Mouse (Mus musculus) intestine, postnatal 0 days (tissue): ENCODE data around the gene Gm21860. TPM values are rescaled to one million over a fixed set of nuclear protein-coding genes. Genes with fewer than 3 reads are reported as not detected.
A peak's percentile ranks its signal among the peaks of the same experiment; 100 is the strongest.
"Not testable (repeated sequence)": the region's sequence is repeated elsewhere in the genome, so short reads cannot be mapped to it uniquely, and the experiment has no call there.

Experiments
- ATAC-seq: fragments of 200-750 bp; cut with Nextera tagmentation; 2 replicates; pipeline ENCODE4 v1.8.0; 2017; ENCODE audit warnings: mild to moderate bottlenecking, moderate TSS enrichment, moderate library complexity
- H3K27ac ChIP-seq: fragments of 300-500 bp; sonication (generic); 2 replicates; pipeline ENCODE4 v1.5.1; 2014; ENCODE audit warnings: mild to moderate bottlenecking, low read depth, low read length, moderate library complexity
- H3K27me3 ChIP-seq: fragments of 300-500 bp; sonication (generic); replicated peaks from 2 replicates; pipeline ENCODE4 v1.6.1; 2014; ENCODE audit warnings: low read length, mixed read lengths; ENCODE audit not compliant: control insufficient read depth, insufficient read depth
- H3K36me3 ChIP-seq: fragments of 300-500 bp; sonication (generic); 2 replicates; pipeline ENCODE4 v1.6.1; 2014; ENCODE audit warnings: mild to moderate bottlenecking, moderate library complexity; ENCODE audit not compliant: control insufficient read depth, insufficient read depth
- H3K4me1 ChIP-seq: fragments of 300-500 bp; sonication (generic); replicated peaks from 2 replicates; pipeline ENCODE4 v1.6.1; 2014; ENCODE audit warnings: antibody characterized with exemption, low read length, mixed read lengths; ENCODE audit not compliant: control insufficient read depth, insufficient read depth
- H3K4me2 ChIP-seq: fragments of 300-500 bp; sonication (generic); replicated peaks from 2 replicates; pipeline ENCODE4 v1.6.1; 2014; ENCODE audit warnings: low read depth, mild to moderate bottlenecking, moderate library complexity
- H3K4me3 ChIP-seq: fragments of 300-500 bp; sonication (generic); 2 replicates; pipeline ENCODE4 v1.5.1; 2014; ENCODE audit warnings: low read depth, low read length
- H3K9ac ChIP-seq: fragments of 300-500 bp; sonication (generic); 2 replicates; pipeline ENCODE4 v1.6.1; 2014; ENCODE audit warnings: mild to moderate bottlenecking, low read depth, low read length
- H3K9me3 ChIP-seq: fragments of 300-500 bp; sonication (generic); 2 replicates; pipeline ENCODE4 v1.6.1; 2016; ENCODE audit warnings: mixed run types; ENCODE audit not compliant: control insufficient read depth
- WGBS: fragments of 180-500 bp; shearing (Covaris S2); extraction: QIAGEN DNeasy Blood & Tissue Kit; methylation state at CpG from one replicate; pipeline ENCODE4 v1.1.7; 2014; 5-methylcytosine and 5-hydroxymethylcytosine counted together
- polyA plus RNA-seq: library from polyadenylated mRNA; unstranded; fragments of >200 nt; fragmentation: Nextera tagmentation; extraction: Ambion mirVana; gene quantifications from 2 replicates; pipeline ENCODE4 v1.2.1, GENCODE M21; 2015

Gm21860 gene
- polyA plus RNA-seq, 1 experiment from 2014 or later = not detected

GRCm38 (mm10) chrY:90734334-90734696 lies 20.3 kb downstream of the Gm21860 start:
- not testable (repeated sequence) for H3K27me3 ChIP-seq, H3K9ac ChIP-seq, H3K4me1 ChIP-seq, H3K27ac ChIP-seq, ATAC-seq, H3K4me3 ChIP-seq, H3K4me2 ChIP-seq
- Histone ChIP-seq H3K36me3 (peaks cover 19% of the 10 kb centered on the region), H3K9me3 (peaks cover 20% of the 10 kb centered on the region)
- 67% methylated on average over 6 of the region's 8 CpGs for WGBS

- not testable (repeated sequence) for H3K4me1 ChIP-seq, H3K9ac ChIP-seq, H3K27ac ChIP-seq, H3K4me2 ChIP-seq, H3K27me3 ChIP-seq, H3K4me3 ChIP-seq, ATAC-seq
- Histone ChIP-seq H3K9me3 (peaks cover 15% of the 10 kb centered on the region), H3K36me3 (peaks cover 14% of the 10 kb centered on the region)
- WGBS = 90% methylated on average over 6 of the region's 9 CpGs
Observed at GRCm38 (mm10) chrY:90733656-90734333, 20.8 kb downstream of the Gm21860 start.

- not testable (repeated sequence) for H3K9ac ChIP-seq
Observed at GRCm38 (mm10) chrY:90732101-90732542, 22.5 kb downstream of the Gm21860 start.

GRCm38 (mm10) chrY:90731593-90731955 lies 23.0 kb downstream of the Gm21860 start:
- H3K27me3 ChIP-seq, H3K9me3 ChIP-seq, H3K4me2 ChIP-seq, H3K4me1 ChIP-seq, H3K4me3 ChIP-seq, H3K27ac ChIP-seq, H3K9ac ChIP-seq, H3K36me3 ChIP-seq, ATAC-seq: not testable (repeated sequence)
- WGBS = 68% methylated on average over 1 of the region's 1 CpGs

More at GRCm38 (mm10) chrY:90732101-90732542, 22.5 kb downstream of the Gm21860 start:
- not testable (repeated sequence) for H3K36me3 ChIP-seq, H3K27me3 ChIP-seq, H3K4me1 ChIP-seq, H3K9me3 ChIP-seq, H3K4me3 ChIP-seq, H3K27ac ChIP-seq, H3K4me2 ChIP-seq
- 57% methylated on average over 10 of the region's 10 CpGs for WGBS
- 0 out of 2 replicates have a peak, but pooled peaks have one; percentile 36 for ATAC-seq

- H3K27me3 ChIP-seq, ATAC-seq, H3K4me1 ChIP-seq, H3K36me3 ChIP-seq, H3K9me3 ChIP-seq, H3K27ac ChIP-seq, H3K9ac ChIP-seq, H3K4me2 ChIP-seq, H3K4me3 ChIP-seq: not testable (repeated sequence)
- WGBS = 84% methylated on average over 12 of the region's 20 CpGs
Observed at GRCm38 (mm10) chrY:90730908-90731592, 23.6 kb downstream of the Gm21860 start.

GRCm38 (mm10) chrY:90729816-90730303 lies 24.8 kb downstream of the Gm21860 start:
- WGBS = 65% methylated on average over 9 of the region's 12 CpGs
- H3K4me3 ChIP-seq, H3K36me3 ChIP-seq, H3K27ac ChIP-seq, H3K4me1 ChIP-seq, ATAC-seq, H3K27me3 ChIP-seq, H3K9ac ChIP-seq, H3K9me3 ChIP-seq, H3K4me2 ChIP-seq: not testable (repeated sequence)

- 72% methylated on average over 14 of the region's 17 CpGs for WGBS
- H3K4me3 ChIP-seq, H3K27me3 ChIP-seq, H3K36me3 ChIP-seq, H3K9ac ChIP-seq, H3K4me1 ChIP-seq, H3K4me2 ChIP-seq, H3K27ac ChIP-seq, H3K9me3 ChIP-seq: not testable (repeated sequence)
- 0 out of 2 replicates have a peak, but pooled peaks have one; percentile 38 for ATAC-seq
Observed at GRCm38 (mm10) chrY:90728905-90729256, 25.7 kb downstream of the Gm21860 start.

- not testable (repeated sequence) for H3K9me3 ChIP-seq, H3K4me2 ChIP-seq, ATAC-seq, H3K4me1 ChIP-seq, H3K9ac ChIP-seq, H3K27me3 ChIP-seq, H3K27ac ChIP-seq, H3K36me3 ChIP-seq, H3K4me3 ChIP-seq
- WGBS = 82% methylated on average over 9 of the region's 13 CpGs
Observed at GRCm38 (mm10) chrY:90728251-90728904, 26.2 kb downstream of the Gm21860 start.
